Mouse (Mus musculus): ENCODE results near the gene Oit1.

DNA sequence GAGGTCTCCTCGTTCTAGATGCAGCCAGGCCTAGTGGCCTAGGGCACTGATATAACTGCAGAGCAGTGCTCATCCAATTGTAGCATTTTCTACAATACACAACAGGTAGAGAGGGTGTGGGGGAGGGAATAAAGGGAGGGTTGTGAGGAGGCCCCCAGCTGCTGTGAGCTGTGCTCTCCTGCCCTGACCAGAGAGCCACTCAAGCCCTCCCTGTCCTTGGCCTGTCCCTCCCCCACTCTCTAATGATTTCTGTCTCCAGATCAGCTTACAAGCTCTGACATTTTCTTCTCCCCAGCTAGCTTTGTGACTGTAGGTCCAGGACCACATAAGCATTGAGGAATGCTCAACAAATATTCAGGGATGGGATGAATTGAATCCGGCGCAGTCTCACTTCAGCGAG is 9.2 kb downstream of the Oit1 start:
- no peak for TF ChIP-seq POLR2A (IDR thresholded peaks at IDR 0.05; ENCODE audit: insufficient read depth, low read depth, low read length)
- TF ChIP-seq CTCF (IDR thresholded peaks at IDR 0.05) = no peak
